Mouse (Mus musculus): ENCODE measurements around the gene Catsperd.

- TF ChIP-seq CTCF (IDR thresholded peaks at IDR 0.05; ENCODE audit: extremely low read depth, insufficient read depth, low read length), result no peak
- TF ChIP-seq POLR2A (IDR thresholded peaks at IDR 0.05; ENCODE audit: extremely low read depth, insufficient read depth, low read length), result no peak
Measured at GRCm38 (mm10) chr17:56607521-56608062, 20.4 kb upstream of the Catsperd start.
